Mouse (Mus musculus) kidney, postnatal 25 days (tissue): Measurements from ENCODE around the gene Olfr1451.
"Not testable (repeated sequence)": the region's sequence is repeated elsewhere in the genome, so short reads cannot be mapped to it uniquely, and the experiment has no call there.

Experiments used
- DNase-seq, 2 experiments: peaks; one replicate each; pipeline ENCODE4 v3.0.0; 2021; ENCODE audit warnings: mixed read lengths in 2 of 2

Olfr1451 gene

DNA sequence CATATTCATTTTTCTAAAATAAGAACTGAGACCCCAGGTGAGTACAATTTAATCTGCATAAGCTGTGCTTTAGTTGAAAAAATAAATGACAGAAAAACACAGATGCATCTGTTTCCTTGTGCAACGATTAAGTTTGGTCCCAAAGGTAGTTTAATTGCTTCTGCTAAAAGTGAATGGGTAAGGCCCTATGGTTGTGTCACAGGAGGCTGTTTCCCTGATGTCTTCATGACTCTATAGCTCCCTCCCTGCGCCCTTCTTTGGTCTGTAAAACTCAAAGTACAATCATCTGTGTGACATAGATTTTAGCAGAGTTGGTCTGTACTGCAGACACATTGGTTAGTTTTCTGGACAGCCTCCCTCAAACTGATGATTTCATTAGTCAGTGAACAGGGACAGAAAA is at the start of gene Olfr1451:
TSS of gene Olfr1451 (plus strand) at position 301 of the 400 bp plus-strand sequence.
- no peak for DNase-seq

DNA sequence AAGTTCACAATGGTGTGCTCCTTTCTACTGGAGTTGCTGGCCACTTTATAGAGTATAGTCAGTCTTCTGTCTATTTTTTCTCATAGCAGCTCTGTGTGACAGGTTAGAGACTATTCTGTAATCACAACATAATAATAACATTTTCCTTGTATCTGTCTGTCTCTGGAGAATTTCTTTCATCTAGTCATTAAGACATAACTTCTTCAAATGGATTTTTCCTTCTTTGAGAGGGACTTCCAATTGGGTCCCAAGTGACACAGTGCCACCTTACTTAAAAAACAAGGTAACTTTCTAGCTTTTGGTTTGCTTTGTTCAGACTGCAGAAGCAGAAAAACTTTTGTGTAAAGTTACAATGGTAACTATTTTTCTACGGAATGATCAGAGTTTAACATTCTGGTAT is 44.9 kb upstream of the Olfr1451 start, which contains the start of gene Olfr1450:
TSS of gene Olfr1450 (plus strand) at position 301 of the 400 bp plus-strand sequence.
- DNase-seq: no peak

DNA sequence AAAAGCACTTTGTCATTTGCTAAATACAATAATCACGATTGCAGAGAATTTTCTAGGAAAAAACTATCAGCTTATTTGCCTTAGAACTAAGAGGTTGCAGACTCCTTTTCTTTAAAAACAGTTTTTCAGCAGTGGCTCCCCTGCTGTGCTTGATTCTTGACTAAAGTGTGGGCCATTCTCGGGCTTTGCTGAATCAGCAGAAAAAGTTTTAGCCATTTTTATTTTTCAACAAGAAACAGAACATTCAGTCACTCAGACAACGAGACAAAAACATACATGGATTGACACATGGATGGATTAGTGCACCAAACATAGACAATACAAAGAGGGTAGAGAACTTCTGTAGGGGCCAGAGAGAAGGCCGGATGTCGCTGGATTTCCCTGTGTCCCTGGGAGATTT is 24.7 kb upstream of the Olfr1451 start:
- DNase-seq: not testable (repeated sequence)

DNA sequence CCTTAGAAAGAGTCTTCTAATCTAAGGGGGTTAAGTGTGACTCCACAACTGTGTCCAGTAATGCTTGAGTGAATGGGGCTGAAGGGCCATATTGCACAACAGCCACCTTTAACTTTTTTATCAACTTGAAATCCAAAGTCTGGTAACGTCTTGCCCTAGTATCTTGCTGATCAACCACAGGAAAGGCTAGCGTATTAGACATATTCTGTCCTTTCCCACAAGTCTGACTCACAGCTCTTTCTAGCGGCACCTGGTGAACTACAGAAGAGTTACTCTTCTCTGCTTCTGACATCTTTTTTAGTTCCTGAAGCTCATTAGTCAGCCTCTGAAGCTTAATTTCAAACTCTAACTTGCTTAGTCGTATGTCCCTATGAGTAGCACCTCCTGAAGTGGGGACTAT is 2.5 kb upstream of the Olfr1451 start:
- DNase-seq: not testable (repeated sequence)

DNA sequence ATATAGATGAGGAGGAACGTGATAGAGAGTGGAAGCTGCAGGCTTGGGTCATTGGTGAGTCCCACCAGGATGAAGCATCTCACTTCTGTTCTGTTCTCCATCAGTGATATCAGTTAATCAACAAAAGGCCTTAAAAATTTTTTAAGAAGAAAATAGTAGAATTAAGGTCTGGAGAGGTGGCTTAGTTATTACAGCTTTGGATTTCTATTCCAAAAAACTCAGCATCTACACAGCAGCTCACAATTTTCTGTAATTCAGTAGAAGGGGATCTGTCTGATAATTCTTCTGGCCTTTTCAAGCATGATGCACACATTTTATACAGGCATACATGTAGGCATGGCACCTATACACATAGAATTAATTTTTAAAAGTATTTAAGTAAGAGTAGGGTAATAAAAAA is 33.4 kb downstream of the Olfr1451 start, which contains the start of gene Olfr1453:
TSS of gene Olfr1453 (minus strand) at position 101 of the 400 bp plus-strand sequence.
- no peak for DNase-seq
